ENCODE assay signal across 16 mouse cellular contexts in the genomic region with DNA sequence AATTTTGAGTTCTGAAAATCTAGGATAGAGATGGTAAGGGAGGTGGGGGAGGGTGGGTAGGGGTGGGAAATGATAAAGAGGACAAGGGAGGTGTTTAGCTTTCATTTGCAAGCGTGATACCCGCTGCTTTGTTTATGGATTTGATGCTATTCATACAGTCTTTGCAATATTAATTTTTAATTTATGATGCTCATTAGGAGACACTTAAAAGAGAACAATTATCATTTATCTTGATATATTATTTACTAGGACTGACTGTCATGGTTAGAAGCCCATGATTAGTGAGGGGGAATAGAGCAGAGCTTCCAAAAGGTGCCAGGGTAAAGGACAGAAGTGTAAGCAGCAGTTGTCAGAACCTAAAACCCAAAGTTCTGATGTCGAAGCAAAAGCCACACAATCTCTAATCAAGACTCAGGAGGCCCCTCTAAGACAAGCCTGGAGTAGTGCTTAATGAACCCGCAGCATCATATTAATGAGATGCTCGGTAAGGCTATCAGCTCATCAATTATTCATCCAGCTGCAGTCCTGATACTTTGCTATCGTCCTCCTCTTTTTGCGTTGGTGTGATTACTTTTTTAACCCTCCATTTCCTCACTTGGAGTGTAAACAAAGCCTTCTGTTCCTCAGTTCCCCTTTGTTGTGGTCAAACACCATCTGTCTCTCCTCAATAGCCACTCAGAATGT.
DNase-seq lines count a peak whose midpoint lies in the region; ATAC-seq lines count a peak whose summit lies in the region.
"Had no signal": no experiment of that assay in that cellular context is flagged by ENCODE, and none has a peak within 500 bp of the region (broad histone marks: within the 10 kb centered on the region; RNA-seq: fewer than 3 reads in every experiment).

No protein-coding gene starts in this region.

- DNase-seq in forebrain, embryonic 11.5 days (ENCODE audit: low spot score): no peak
- no peak for DNase-seq in forebrain, embryonic 10.5 days (ENCODE audit: extremely low spot score, low spot score)
- DNase-seq in urinary bladder, postnatal 36 days (ENCODE audit: low spot score in 2 of 2): no peak
- no peak for DNase-seq in liver
- DNase-seq: cerebellum, postnatal 14 days; kidney, adult 18-20 months; kidney, postnatal 14 days; layer of hippocampus, adult 9-11 months; lung, postnatal 10 days had no signal

- no peak overlapping the region for H3K9ac ChIP-seq in forebrain, embryonic 11.5 days (ENCODE audit: low read length)
- no peak overlapping the region for H3K9ac ChIP-seq in forebrain, embryonic 16.5 days (replicated peaks; ENCODE audit: low read depth, low read length)
- H3K9ac ChIP-seq in midbrain, embryonic 12.5 days (replicated peaks): no peak overlapping the region
- H3K9ac ChIP-seq in neural tube, embryonic 15.5 days (replicated peaks): no peak overlapping the region

- no peak overlapping the region for H3K4me2 ChIP-seq in forebrain, embryonic 11.5 days (ENCODE audit: low read depth, low read length, severe bottlenecking)
- no peak overlapping the region for H3K4me2 ChIP-seq in forebrain, embryonic 16.5 days (ENCODE audit: low read length)
- no peak overlapping the region; the same call in 1 of the 2 replicates for H3K4me2 ChIP-seq in midbrain, embryonic 12.5 days (replicated peaks)
- H3K4me2 ChIP-seq in neural tube, embryonic 15.5 days: 0 out of 2 replicates have a peak overlapping the region, but pooled peaks have one; percentile 1
- H3K4me2 ChIP-seq: liver, embryonic 11.5 days had no signal

- H3K27ac ChIP-seq in forebrain, embryonic 11.5 days (ENCODE audit: low read depth, low read length): no peak overlapping the region
- H3K27ac ChIP-seq in forebrain, embryonic 10.5 days: no peak overlapping the region
- no peak overlapping the region for H3K27ac ChIP-seq in forebrain, embryonic 16.5 days (ENCODE audit: low read length)
- no peak overlapping the region for H3K27ac ChIP-seq in midbrain, embryonic 12.5 days (replicated peaks)
- 0 out of 2 replicates have a peak overlapping the region, but pooled peaks have one; percentile 42 for H3K27ac ChIP-seq in neural tube, embryonic 15.5 days (replicated peaks)
- H3K27ac ChIP-seq: embryonic facial prominence, embryonic 10.5 days had no signal

- no peaks in the 10 kb centered on the region for H3K4me1 ChIP-seq in forebrain, embryonic 11.5 days (replicated peaks; ENCODE audit: control insufficient read depth, insufficient read depth, low read length)
- peaks cover 6% of the 10 kb centered on the region; the same call in 1 of the 2 replicates for H3K4me1 ChIP-seq in forebrain, embryonic 10.5 days
- H3K4me1 ChIP-seq in forebrain, embryonic 16.5 days (replicated peaks; ENCODE audit: control insufficient read depth, insufficient read depth, low read length): peaks cover 6% of the 10 kb centered on the region
- peaks cover 5% of the 10 kb centered on the region; the same call in 1 of the 2 replicates for H3K4me1 ChIP-seq in midbrain, embryonic 12.5 days
- H3K4me1 ChIP-seq in neural tube, embryonic 15.5 days: no peaks in the 10 kb centered on the region
- H3K4me1 ChIP-seq: embryonic facial prominence, embryonic 10.5 days had no signal

- H3K36me3 ChIP-seq in forebrain, embryonic 11.5 days (ENCODE audit: control insufficient read depth, insufficient read depth, low read length): no peaks in the 10 kb centered on the region
- H3K36me3 ChIP-seq in forebrain, embryonic 10.5 days (replicated peaks): no peaks in the 10 kb centered on the region
- H3K36me3 ChIP-seq in forebrain, embryonic 16.5 days (ENCODE audit: control insufficient read depth, insufficient read depth): no peaks in the 10 kb centered on the region
- no peaks in the 10 kb centered on the region for H3K36me3 ChIP-seq in midbrain, embryonic 12.5 days
- H3K36me3 ChIP-seq in neural tube, embryonic 15.5 days: no peaks in the 10 kb centered on the region
- H3K36me3 ChIP-seq: embryonic facial prominence, embryonic 10.5 days had no signal

- peak; percentile 55; the same call in 1 of the 2 replicates for ATAC-seq in forebrain, embryonic 11.5 days (replicated peaks; ENCODE audit: low FRiP score)
- peak; percentile 52; the same call in 1 of the 2 replicates for ATAC-seq in forebrain, embryonic 16.5 days
- peak; percentile 85 for ATAC-seq in midbrain, embryonic 12.5 days (ENCODE audit: low FRiP score, low read depth)
- ATAC-seq in neural tube, embryonic 15.5 days (ENCODE audit: low FRiP score): peak; percentile 84
- ATAC-seq in CD4-positive, CD25-positive, alpha-beta regulatory T cell, adult 4 months: no peak
- ATAC-seq: activated CD4-positive, CD25-positive, alpha-beta regulatory T cell, adult 4 months had no signal

- H3K4me3 ChIP-seq in forebrain, embryonic 11.5 days (ENCODE audit: low read depth, low read length): no peak overlapping the region
- no peak overlapping the region for H3K4me3 ChIP-seq in forebrain, embryonic 10.5 days
- H3K4me3 ChIP-seq in forebrain, embryonic 16.5 days (replicated peaks; ENCODE audit: low read length): no peak overlapping the region
- H3K4me3 ChIP-seq in midbrain, embryonic 12.5 days: no peak overlapping the region
- H3K4me3 ChIP-seq in neural tube, embryonic 15.5 days (replicated peaks): no peak overlapping the region
- H3K4me3 ChIP-seq: embryonic facial prominence, embryonic 10.5 days had no signal

- WGBS in forebrain, embryonic 11.5 days: 67% methylated on average over 7 of the region's 7 CpGs
- 74% methylated on average over 7 of the region's 7 CpGs for WGBS in forebrain, embryonic 10.5 days
- 31% methylated on average over 7 of the region's 7 CpGs for WGBS in forebrain, embryonic 16.5 days
- 55% methylated on average over 7 of the region's 7 CpGs for WGBS in midbrain, embryonic 12.5 days
- WGBS in neural tube, embryonic 15.5 days: 27% methylated on average over 7 of the region's 7 CpGs

- no peaks in the 10 kb centered on the region for H3K27me3 ChIP-seq in forebrain, embryonic 11.5 days (ENCODE audit: control insufficient read depth, insufficient read depth, low read length)
- no peaks in the 10 kb centered on the region for H3K27me3 ChIP-seq in forebrain, embryonic 10.5 days (ENCODE audit: poor library complexity, severe bottlenecking)
- no peaks in the 10 kb centered on the region for H3K27me3 ChIP-seq in forebrain, embryonic 16.5 days (replicated peaks; ENCODE audit: control insufficient read depth, insufficient read depth, low read length)
- no peaks in the 10 kb centered on the region for H3K27me3 ChIP-seq in midbrain, embryonic 12.5 days
- H3K27me3 ChIP-seq in neural tube, embryonic 15.5 days (replicated peaks): no peaks in the 10 kb centered on the region

- no peaks in the 10 kb centered on the region for H3K9me3 ChIP-seq in forebrain, embryonic 11.5 days (ENCODE audit: control insufficient read depth, low read length)
- no peaks in the 10 kb centered on the region for H3K9me3 ChIP-seq in forebrain, embryonic 10.5 days
- no peaks in the 10 kb centered on the region for H3K9me3 ChIP-seq in forebrain, embryonic 16.5 days (ENCODE audit: control insufficient read depth, low read length)
- no peaks in the 10 kb centered on the region for H3K9me3 ChIP-seq in midbrain, embryonic 12.5 days
- H3K9me3 ChIP-seq in neural tube, embryonic 15.5 days (replicated peaks): no peaks in the 10 kb centered on the region
- H3K9me3 ChIP-seq: embryonic facial prominence, embryonic 10.5 days had no signal
